Mouse (Mus musculus) CD4-positive, CD25-positive, alpha-beta regulatory T cell, adult 4 months (primary cell): ENCODE measurements around the gene Scfd2. TPM values are rescaled to one million over a fixed set of nuclear protein-coding genes. Genes with fewer than 3 reads are reported as not detected.

Experiments used
- ATAC-seq: one replicate; pipeline ENCODE4 v1.8.0; 2017
- polyA plus RNA-seq, 2 experiments: library from polyadenylated mRNA; unstranded; fragments of 100-300 nt; shearing (Covaris generic); gene quantifications; one replicate each; pipeline ENCODE4 v1.2.1; 2017

Scfd2 gene
- polyA plus RNA-seq, 2 experiments from 2014 or later = 18.6 to 20.9 TPM

- ATAC-seq = no peak
Observed at GRCm38 (mm10) chr5:74168085-74168484, 363.5 kb downstream of the Scfd2 start.

GRCm38 (mm10) chr5:74166642-74167041 lies 364.9 kb downstream of the Scfd2 start:
- ATAC-seq = no peak

- no peak for ATAC-seq
Observed at GRCm38 (mm10) chr5:74164547-74164946, 367.0 kb downstream of the Scfd2 start.

- ATAC-seq = no peak
Observed at GRCm38 (mm10) chr5:74163141-74163540, 368.4 kb downstream of the Scfd2 start.

- no peak for ATAC-seq
Observed at GRCm38 (mm10) chr5:74162013-74162412, 369.5 kb downstream of the Scfd2 start.

GRCm38 (mm10) chr5:74161297-74161926 lies 370.1 kb downstream of the Scfd2 start:
- ATAC-seq = no peak

- no peak for ATAC-seq
Observed at GRCm38 (mm10) chr5:74160349-74160748, 371.2 kb downstream of the Scfd2 start.

- no peak for ATAC-seq
Observed at GRCm38 (mm10) chr5:74159906-74160305, 371.7 kb downstream of the Scfd2 start.

- ATAC-seq = no peak
Observed at GRCm38 (mm10) chr5:74158929-74159632, 372.5 kb downstream of the Scfd2 start.

- ATAC-seq = no peak
Observed at GRCm38 (mm10) chr5:74155860-74156351, 375.7 kb downstream of the Scfd2 start.

Other genes with a start within 250 kb of the Scfd2 start
- gene Fip1l1, start 3.7 kb upstream of the Scfd2 start, polyA plus RNA-seq = 10 to 100 TPM; 67.8 to 84.8 TPM
- gene Lnx1, start 171.2 kb upstream of the Scfd2 start, polyA plus RNA-seq = under 1 TPM in 1 of 2 experiments, not detected in 1; 0.17 TPM